Mouse (Mus musculus) skeletal muscle tissue, adult 2 months (tissue): Measurements from ENCODE around the gene Nek9.
A peak's percentile ranks its signal among the peaks of the same experiment; 100 is the strongest.
"Not testable (repeated sequence)": the region's sequence is repeated elsewhere in the genome, so short reads cannot be mapped to it uniquely, and the experiment has no call there.

Experiments used
- DNase-seq: peaks from one replicate; pipeline ENCODE4 v3.0.0-alpha.2; 2012; ENCODE audit warnings: low read depth, low spot score

The Nek9 gene

DNA sequence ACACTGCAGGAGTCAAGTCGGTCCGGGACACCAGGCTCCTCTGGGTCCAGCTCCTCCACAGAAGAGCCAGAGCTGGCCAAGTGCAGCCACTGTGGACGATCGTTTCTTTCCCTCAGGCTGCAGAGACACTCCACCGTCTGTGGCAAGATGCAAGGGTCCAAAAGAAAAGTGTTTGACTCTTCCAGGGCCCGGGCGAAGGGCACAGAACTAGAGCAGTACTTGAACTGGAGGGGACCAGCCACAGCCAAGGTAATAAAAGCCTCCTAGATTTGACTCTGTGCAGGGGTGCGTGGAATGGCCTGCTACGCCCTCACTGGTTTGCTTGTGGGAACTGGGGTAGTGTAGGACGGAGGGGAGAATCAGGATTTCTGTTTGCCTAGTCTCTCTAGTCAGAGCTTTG, 48.5 kb downstream of the Nek9 start:
- no peak for DNase-seq

DNA sequence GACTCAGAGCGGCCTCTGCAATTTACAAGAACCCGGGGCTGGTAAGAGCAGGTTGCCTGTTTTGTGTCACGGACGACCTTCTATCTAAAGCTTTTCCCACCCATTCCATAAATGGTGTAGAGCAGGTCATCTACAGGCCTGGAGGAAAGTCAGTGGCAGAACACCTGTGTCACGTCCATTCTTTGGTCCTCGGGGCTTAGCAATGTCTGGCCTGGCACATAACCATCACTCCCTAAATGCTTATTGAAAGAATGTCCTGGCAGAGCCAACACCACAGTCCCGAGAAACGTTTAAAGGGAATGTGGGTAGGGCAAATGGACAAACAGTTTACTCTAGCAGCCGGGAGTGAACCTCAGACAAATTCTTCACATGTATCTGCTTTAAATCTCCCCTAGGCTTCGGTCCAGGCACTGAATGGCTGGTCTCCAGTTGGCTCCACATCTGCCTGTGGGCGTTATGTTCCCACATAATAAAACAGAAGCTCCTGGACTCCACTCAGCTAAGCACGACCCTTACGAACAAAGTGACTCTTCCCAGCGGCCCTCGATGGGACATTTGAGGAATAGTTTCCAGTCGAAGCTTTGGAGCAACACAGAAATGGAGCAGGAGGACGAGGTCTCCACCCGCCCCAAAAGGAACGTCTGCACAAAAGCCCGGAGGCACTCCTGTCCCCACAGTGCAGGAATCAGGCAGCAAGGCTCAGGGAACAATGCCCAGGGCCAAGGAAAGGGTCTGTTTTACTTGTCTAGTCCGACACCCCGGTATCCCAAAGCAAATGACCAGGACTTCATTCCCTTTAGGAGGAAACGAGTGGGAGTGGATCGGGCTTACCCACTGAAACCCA, 49.8 kb downstream of the Nek9 start:
- DNase-seq: no peak

DNA sequence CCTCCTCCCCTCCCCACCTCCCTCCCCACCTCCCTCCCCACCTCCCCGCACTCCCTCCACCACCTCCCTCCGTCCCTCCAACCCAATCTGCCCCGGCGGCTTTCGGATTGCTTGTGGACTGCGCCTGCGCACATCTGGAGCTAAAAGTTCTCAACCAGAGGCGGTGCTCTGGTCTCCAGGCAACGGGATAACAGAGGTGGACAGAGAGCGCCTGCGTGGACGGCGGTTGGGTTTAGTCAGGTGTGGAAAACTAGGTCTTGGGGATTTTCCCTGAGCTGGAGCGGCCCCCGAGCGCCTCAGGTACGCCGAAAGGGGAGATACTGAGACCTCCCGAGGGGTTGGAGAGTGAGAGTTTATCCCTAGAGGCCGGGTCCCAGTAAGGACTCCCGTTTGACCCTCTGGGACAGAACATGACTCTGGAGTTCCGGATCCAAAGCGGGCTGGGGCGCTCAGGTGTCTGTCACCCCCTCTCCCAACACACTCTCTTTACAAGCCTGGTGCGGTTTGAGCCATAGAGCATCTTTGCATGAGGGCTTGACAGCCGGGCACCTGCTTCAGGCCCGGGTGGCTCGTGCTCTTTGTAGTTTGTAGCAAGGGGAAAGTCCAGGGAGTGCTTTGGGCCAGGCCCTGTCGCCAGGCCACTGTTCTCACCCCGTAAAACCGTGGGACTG, 50.5 kb downstream of the Nek9 start, which contains the start of gene Zc2hc1c:
Gene Zc2hc1c, plus strand, starts transcription at position 106 of the 671 bp plus-strand sequence.
- DNase-seq: peak; percentile 95

DNA sequence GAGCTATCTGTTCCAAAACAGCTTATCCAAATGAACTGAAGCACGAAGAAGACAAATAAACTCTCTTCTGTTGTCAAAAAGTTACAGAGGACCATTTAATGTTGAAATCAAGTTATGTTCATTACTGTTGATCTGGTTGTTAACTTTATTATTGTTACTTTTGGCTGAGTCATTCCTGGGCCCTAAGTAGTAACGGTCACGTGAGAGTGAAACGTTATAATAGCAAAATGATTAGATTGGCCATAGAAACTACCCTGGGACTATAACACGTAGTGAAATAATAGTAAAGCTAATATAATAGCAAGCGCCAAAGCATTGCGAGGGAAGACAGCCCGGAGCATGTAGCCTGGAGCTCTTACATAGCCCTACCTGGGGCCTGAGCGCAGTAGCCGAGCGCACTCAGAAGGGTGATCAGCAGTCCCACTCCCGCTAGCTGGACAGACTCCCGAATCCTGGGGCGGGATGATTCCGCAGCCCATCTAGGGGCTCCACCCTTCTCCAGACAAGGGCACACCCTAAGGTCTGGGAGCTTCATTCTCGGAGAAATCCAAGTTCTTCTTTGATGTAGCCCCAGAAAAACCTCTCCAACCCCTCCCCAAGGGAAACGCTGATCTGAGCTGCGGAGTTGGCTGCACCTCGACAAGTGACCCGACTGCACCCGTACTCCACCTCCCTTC, 51.2 kb downstream of the Nek9 start, which contains the start of gene Acyp1:
Gene Acyp1, minus strand, starts transcription at position 630 of the 677 bp plus-strand sequence.
- DNase-seq: no peak

DNA sequence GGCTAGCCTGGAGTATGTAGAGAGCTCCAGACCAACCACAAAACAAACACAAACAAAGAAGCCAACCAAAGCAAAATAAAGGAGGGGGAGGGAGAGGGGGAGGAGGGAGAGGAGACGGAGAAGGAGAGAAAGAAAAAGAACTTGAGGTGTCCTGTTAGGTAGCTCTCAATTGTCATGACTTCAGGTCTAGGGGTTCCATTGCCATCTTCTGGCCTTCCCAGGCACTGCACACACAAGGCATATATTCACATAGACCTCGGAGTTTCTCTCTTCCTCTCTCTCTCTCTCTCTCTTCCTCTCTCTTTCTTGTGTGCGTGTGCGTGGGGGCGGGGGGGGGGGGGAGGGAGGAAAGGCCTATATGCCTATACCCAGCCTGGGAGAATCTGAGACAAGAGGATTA, 52.2 kb downstream of the Nek9 start:
- no peak for DNase-seq

DNA sequence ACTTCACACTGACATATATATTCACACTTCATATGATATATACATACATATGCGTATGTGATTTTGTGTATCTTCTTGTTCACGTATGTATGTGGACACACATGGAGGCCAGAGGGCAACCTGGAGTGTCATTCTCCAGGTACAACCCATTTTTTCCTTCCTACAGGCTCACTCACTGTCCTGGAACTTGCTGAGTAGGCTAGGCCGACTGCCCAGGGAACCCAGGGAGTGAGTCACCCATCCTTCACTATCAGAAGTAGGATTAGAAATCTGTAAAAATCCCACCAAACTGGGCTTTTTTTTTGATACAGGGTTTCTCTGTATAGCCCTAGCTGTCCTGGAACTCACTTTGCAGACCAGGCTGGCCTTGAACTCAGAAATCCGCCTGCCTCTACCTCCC, 54.2 kb downstream of the Nek9 start:
- no peak for DNase-seq

DNA sequence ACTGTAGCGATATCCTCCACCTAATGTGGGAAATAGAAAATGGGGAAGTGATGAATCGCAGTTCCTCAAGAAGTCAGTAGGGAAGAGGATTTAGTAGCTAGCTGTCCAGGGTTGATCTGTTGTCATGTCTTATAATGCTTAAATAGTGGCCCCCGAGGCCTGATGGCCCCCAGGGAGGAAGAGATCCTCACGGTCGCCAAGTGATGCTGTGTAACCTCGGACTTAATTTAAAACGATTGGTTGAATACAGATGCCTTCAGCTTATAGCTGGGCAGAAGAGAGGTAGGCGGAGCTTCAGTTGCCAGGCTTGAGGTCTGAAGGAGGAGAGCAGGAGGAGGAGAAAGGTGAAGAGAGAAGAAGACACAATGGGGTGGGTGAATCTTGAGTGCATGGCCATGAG, 54.8 kb downstream of the Nek9 start:
- DNase-seq: no peak

DNA sequence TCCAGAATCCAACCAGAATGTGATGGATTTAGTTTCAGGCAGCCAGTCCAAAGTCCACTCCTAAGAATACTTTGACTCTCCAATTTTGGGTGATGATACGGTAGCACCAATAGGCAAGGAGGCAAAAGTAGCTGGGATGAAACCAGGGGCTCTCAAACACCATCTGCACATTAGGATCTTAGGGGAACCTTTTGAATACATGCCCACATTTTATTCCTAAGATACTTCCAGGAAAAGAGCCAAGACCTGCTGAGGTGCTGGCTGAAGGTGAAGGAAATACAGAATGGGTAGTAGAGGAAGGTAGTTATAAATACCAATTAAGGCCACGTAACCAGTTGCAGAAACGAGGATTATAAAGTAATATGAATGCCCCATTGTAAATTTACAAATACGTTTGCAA, 57.4 kb downstream of the Nek9 start:
- not testable (repeated sequence) for DNase-seq

DNA sequence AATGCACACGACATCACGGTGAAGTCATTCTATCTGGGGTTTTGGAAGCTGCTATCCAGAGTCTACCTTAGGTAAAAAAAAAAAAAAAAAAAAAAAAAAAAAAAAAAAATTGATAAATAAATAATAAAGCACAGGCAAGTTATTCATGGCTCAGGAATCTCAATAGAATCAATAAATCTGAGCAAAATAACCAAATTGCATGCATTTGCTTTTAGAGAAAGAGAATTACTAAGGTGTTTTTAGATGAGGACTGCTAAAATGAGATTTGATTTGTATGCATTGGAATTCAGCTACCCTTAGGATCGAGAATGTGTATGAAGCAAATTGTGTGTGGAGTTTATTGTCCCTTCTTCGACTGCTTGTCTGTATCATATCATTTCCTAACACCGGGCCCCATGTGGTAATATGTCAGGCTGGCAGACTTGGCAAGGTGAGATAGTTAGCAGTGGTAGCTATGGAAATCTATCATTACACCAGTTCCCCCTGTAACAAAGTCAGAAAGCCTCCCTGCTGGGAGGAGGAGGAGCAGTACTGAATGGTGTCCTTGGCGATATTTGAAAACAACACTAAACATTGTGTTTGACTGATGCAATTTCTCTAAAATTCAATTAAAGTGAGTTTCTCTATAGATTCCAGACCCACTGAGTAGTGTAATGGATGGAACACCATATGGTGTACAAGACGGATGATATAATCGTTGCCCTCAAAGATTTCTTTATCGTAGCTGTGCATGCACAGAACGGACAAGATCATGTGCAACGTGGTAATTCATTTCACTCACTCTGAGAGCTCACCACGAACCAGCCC, 58.1 kb downstream of the Nek9 start:
- no peak for DNase-seq

DNA sequence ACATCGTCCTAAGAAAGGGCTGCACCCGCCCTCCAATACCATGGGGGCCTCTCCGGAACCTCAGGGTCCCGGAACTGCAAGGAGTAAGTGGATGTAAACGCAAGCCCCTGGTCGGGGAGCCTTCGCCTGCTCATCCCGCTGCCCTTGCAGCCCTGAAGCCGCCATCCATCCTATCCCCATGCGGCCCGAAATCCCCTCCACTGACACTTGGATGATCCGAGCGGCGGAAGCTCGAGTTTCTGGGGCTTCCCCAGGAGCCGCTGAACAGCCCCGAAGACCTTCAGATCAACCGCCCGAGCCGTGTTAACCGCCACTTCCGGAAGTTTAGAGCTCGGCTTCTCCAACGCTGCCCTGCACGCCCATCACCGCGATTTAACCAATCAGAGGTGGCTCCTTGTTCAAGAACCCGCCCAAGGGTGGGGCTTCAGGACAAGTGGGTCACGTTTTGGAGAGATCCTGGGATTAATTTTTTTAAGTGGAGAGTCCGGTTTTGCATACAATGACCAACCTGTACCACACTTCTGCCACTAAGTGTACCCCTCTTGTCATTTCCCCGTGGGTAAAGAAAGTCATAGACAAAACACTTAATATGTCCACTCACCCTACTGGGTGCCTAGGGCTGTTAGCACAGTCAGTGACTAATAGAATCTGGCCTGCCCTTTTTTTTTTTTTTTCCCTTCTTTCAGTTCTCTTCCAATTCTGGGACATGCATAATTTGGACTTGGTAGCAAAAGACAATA, 58.9 kb downstream of the Nek9 start:
- DNase-seq: peak; percentile 91

DNA sequence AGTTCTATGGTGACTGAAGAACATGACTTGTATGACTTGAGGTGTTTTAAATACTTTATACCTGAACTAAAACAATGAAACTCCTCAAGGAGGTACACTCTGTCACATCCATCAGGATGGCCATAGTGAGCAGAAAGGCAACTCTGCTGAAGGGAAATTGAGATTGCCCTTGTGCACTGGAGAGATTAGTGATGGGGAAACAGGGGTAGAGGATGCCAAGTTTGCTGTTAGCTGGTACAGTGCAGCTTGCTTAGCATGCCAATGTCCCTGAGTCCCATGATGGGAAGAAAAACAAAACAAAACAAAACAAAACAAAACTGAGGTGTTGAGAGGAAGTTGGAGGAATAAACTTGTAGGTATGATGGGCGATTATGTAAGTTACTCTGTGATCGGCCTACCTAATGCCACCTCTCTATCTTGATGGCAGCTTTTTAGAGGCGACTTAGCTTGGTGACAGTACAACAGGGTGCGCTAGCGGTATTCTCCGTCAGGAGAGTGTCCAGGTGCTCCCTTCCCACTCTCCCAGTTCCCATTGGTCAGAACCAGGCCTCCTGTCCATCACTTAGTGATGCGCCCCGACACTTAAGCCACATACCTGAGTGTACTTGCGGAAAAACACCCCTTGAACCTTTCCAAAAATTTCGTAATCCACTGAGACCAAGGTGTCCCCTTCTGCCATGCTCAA, 59.6 kb downstream of the Nek9 start:
- DNase-seq: no peak

DNA sequence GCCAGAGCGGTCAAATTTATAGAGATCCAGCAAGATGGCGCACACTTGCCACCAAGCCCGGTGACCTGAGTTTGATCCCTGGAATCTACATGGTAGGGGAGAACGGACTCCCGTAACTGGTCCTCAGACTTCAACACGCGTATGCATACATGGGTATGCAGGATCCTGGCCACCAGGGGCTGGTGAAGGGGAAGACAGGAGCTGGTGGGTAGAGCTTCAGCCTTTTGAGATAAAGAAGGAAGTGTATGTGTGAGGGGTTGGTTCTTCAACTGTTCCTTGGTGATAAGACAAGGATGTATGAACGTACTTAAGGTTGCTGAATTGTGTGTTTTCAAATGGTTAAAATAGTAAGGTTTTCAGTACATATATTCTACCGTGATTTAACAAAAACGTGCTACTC, 60.2 kb downstream of the Nek9 start:
- DNase-seq: no peak

DNA sequence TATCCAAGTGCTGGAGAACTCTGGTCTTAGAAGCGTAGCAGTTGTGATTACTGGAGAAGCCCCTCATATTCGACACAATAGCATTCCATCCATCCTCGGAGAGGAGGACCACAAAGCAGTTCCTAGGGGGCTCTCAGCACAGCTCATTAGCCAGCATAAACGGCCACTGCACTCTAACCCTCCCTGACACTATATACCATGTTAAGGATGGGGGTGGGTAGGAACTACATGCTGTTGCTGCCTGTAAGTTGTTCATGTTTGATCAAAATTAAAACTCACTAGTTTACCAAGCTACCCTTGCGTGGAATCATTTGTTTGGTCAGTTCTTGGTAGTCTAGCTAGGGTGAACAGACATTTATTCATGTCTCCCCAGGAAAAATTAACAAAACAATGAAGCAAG, 62.9 kb downstream of the Nek9 start:
- no peak for DNase-seq

DNA sequence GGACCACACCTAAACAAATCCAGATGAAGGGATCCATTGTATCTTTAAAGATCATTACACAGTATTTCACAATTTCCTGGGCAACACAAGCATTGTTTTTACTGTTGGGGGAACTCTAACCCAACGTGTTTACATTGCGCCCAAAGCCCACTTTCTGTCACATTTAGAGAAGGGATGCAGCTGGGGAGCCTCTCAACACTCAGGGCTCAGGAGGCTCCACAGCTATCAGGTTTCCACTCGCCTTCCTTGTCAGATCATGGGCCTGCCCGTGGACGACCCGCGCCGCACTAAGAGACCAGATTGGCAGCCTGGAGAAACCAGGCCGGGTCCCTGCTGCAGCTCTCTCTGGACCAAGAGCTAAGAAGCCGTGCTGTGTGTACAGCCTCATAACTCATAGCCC, 65.7 kb downstream of the Nek9 start:
- no peak for DNase-seq

DNA sequence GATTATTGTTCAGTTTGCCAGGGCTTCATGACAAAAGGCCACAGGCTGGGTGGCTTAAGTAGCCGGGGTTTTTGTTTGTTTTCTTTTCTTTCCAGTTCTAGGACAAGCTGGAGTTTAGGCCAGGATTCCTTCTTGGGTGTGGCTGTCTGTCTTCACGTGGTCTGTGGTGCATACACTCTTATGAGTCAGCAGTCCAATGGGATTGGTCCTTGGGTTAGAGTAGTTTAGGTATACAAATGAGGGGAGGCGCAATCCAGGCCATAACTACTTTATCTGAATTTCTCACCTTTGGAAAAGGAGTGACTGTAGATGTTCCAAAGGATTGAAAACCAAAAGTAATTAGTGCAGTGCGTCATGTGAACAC, 67.3 kb downstream of the Nek9 start:
- no peak for DNase-seq

DNA sequence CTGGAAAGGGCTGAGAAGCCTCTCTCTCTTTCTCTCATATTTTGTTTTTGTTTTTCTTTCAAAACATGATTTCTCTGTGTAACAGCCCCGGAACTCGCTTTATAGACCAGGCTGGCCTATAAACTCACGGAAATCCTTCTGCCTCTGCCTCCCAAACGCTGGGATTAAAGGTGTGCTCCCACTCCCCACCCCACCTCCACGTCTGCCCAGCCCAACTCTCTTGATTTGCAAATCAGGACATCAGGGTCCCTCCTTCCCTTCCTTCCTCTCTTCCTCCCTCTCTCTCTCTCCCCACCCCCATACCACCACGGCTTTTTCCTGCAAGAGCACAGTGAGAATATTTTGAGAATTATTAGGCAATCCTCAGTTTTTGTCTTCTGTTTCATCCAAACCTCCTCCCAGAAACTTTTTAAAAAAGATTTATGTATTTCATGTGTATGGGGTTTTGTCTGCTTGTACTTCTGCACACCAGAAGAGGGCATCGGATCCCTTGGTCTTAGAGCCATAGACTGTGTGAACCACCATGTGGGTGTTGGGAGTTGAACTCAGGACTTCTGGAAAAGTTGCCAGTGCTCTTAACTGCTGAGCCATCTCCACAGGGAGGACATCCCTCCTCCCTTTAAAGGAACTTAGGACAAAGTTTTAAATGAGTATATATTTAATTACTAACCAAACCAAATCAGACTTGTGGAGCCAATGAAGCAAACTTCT, 67.9 kb downstream of the Nek9 start:
- no peak for DNase-seq

DNA sequence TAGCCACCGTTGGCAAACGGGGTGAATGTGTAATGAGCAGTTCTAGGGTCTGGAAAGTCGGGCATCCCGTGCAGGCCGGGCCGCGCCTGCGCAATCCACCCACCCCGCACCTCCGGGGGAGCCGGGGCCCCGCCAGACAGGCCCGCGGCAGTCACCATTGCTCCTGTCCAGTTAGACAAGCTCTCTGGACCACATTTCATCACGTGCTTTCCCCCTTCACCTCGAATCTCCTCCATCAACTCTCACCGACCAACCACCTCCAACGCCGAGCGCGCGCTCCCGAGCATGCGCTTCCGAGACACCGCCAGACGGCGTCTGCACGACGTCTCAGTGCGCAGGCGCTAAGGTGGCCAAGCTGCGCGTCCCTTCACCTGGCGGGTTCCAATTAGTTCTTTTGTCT, 68.8 kb downstream of the Nek9 start, which contains the start of gene Mlh3:
Gene Mlh3, minus strand, starts transcription at position 281 of the 400 bp plus-strand sequence.
- peak; percentile 77 for DNase-seq

DNA sequence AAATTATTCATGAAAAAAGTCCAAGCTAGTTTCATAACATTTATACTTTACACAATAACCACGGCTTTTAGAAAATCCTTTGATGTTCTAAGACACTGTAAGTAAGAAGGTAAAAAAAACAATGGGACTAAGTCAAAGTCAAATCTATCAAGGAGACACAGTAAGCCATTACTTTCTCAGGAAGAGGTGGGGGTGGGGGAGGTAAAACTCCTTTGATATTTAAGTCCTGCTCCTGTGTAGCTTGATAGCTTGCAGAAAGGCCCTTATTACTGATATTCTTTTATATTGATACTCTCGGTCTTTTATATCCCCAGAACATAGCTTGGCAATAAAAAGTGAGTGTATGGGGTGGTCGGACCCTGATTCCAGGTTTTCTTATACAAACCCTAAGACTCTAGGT, 69.3 kb downstream of the Nek9 start:
- no peak for DNase-seq

DNA sequence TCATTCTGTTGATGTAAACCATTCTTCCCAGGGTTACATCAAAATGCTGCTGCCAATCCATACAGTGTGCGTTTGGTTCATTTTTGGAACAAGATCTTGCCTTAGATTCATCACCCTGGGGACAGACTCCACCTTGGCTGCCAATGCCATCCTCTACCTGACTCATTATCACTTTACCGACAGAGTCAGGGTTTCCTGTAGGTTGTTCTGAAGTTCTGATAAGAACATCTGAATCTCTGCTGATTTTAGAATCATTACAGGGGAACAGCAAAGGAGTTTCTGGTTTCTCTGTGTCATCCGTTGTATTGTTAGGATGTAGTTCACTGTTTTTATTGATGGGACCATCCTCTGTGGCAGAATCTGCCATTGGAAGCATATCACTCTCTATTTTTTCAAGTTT, 72.9 kb downstream of the Nek9 start:
- DNase-seq: no peak

DNA sequence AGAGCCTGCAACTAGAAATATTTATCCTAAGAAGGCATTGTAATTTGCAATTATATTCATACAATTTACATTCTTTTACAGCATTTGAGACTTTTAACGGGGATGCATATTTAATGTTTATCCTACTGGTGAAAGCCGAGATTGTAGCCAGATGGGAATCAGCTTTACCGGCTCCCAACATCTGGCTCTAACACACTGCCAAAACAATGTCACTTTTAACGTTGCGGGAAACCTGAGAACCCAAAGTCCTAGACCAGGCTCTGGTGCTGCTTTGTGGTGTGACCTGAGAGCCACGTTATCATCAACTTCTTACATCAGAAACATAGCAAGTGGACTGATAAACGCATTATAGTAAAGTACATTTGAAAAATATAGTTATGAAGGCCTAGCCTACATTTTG, 74.2 kb downstream of the Nek9 start:
- DNase-seq: no peak
